Mouse (Mus musculus): ENCODE measurements around the gene Scd4.

Scd4 gene

DNA sequence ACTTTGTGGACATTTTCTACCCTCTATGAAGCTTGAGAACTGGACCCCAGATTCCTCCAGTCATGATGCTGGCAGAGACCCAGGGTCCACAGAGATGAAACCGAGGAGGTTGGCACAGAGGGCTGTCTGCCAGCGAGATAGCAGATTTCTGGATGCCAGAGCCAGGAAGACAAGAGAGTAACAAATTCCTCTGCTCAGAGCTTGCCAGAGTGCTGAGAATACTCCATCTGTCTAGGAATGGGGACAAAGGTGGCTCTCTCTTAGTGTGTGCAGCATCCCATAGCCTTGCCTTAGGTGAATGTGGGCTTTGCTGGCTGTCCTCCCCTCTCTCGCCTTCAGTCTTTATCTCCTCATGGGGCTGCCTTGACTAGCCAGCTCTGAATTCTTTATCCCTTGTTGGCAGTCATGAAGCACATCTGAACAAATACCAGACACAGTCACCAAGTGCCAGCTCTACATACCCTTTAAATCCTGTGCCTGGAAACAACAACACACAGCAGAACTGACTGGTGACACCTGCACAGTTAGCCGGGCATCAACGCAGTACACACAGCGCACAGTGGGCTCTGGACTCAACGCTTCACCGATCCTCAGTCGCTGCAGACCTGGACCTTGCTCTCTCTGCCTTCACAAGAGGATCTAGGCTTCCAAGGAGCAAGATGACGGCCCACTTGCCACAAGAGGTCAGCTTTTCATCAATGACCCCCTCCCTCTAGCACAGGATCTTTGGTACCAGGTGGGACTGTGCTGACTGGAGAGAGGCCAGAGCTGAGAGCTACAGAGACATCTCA is at the start of gene Scd4:
Scd4 (plus strand) TSS at position 260 of the 791 bp plus-strand sequence.
- in situ Hi-C loops (cut with MboI; ENCODE audit: low sequenced_read_pairs) = no loop called here

DNA sequence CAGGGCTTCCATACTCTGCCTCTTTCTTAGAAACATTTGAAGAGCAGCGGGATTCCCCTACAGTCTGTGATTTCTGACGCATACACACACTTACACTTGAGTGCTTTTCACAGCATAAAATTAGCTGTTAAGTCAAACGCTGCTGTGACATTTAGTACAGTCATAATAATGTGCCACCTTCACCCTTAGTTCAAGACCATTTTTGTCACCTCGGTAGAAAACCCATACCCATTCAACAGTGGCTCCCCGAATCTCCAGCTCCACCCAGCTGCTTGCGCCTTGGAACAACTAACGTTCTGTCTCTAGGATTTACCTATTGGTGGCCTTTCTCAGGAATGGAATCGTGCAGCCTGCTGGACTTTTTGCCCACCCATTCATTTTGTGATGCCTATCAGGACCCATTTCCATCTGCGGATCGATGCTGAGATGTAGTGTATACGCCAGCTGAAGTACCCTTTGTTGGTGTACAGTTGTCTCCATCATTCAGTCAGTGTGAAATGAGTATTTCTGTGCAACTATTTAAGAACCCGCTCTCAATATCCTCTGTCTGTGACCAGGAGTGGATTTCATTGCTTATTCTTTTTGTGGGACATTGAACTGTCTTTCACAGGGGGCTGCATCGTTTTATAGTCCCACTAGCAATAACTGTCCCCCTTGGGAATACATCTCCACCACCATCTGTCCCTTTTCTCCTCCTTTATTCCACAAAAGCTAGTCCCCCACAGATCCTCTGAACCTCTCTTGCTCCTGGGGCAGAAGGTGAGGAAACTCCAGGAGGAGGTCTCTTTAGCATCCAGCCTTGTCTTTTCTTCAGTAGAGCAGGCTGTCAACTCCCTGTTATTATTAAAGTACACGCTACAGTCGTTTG is 49.5 kb upstream of the Scd4 start:
- in situ Hi-C loops (cut with MboI; ENCODE audit: low sequenced_read_pairs) = no loop called here

DNA sequence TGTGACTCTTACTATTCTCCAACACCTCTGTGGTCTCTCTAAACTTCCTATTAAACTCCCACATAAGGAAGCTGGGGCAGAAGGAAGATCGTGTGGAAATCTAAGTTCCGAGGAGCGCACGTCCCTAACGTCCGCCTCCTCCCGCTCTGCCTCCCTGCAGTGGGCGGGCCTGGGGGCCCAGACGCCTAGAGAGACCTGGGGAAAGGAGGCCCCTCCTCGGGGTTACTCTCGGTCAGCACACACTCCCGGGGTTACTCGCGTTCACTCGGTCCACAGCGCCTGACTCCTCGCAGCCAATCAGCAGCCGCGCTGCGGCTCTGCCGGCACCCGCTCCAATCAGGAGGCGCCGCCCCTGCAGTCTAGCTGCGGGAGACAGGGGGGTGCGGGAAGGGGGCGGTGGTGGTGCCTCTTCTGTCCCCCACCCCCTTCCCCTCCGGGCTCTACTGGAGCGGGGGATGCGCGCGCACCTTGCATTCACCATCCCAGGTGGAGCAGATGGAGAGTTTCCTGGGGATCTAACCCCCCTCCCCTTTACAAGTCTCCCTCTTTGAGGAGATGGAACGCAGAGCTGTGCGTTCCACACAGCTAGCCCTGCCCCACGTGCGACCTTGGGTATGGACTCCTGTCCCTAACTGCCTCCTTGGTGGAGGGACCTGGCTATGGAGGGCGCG is 48.7 kb upstream of the Scd4 start:
- in situ Hi-C loops (cut with MboI; ENCODE audit: low sequenced_read_pairs) = no loop called here

DNA sequence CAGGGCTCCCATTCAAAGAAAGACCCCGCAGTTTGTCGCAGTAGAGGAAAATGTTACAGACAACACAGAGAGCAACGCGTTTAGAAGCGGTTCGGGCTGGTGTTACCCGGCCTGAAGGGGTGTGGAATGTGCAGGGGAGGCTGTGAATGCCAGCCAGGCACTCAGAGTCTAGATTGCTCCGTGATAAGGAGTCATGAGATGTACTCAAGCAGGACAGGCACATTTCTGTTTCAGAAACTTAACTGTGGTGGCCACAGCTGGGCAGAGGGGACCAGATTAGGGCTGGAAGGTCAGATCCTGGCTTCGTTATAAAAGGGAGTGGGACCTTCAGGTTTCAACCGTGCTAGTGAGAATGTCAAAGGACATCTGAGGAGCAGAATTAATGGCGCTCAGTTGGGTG is 48.2 kb upstream of the Scd4 start:
- in situ Hi-C loops (cut with MboI; ENCODE audit: low sequenced_read_pairs) = no loop called here

DNA sequence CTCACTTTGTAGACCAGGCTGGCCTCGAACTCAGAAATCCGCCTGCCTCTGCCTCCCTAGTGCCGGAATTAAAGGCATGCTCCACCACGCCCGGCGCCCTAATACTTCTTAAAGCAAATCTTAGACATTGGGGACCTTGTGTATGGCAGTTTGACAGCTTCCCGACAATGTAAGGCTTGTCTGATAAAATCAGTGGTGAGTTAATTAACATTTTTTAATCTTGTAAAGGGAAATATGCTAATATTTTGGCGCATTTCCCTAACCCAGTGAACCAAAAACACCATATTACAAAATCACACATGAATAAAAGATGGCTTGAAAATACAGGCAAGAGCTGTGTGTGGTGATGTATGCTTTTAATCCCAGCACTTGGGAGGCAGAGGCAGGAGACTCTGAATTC is 47.3 kb upstream of the Scd4 start:
- in situ Hi-C loops (cut with MboI; ENCODE audit: low sequenced_read_pairs) = no loop called here

DNA sequence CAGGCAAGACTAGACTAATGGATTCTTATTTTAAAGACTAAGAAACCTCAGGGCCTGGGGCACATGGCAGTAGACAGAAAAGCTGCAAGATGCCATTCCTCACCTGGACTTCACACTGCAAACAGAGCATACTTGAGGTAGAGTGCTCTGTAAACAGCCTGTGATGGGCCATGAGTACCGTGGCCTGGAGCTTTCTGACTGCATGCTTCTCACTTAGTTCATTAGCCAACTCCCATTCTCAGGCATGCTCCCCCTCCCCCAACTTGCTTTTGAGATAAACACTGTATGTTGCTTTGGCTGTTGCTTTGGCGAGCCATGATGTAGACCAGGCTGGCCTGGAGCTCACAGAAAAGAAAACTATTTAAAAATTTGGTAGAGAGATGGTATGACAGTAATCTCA is 46.8 kb upstream of the Scd4 start:
- in situ Hi-C loops (cut with MboI; ENCODE audit: low sequenced_read_pairs) = no loop called here

DNA sequence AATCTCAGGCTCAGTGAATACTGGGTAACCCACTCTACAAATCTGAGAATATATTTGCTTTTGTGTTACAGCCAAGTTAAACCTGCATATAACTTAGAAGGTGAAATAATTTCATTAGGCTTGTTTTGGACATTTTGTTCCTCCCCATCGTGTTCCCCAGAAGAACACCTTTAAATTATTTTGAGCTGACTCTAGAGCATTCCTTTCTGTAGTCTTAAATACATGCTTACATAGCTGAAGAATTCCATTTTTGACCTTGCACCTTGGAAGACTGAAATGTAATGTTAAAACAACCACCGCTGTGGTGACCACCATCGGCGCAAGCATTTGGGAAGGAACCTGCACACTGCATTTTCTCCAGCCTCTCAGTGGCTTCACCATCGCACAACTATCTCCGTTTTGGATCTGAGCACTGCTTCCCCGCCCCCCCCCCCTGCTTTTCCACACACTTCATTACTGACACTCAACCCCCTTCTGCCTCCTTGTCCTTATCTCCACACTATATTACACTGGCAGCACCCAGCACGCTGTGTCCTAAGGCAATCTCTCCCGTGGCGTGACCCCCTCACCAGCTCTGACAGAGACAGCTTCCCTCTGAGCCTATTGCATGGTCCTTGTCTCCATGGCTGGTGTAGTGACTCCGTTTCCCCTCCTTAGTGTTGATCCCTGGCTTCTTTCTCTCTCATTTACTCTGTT is 45.3 kb upstream of the Scd4 start:
- in situ Hi-C loops (cut with MboI; ENCODE audit: low sequenced_read_pairs) = no loop called here

DNA sequence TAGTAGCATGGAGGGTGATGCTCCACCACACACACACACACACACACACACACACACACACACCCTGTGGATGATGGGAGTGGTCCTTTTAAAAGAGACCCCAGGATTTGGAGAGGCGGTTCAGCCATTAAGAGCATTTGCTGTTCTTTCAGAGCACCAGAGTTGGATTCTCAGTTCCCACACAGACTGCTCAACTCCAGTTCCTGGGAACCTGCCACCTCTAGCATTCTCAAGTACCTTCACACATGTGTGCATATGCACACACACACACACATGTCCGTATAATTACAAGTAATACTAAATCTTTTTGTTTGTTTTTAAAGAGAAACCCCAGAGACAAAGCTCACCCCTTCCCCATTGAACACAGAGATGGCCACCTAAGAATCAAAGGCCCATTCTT is 40.8 kb upstream of the Scd4 start:
- in situ Hi-C loops (cut with MboI; ENCODE audit: low sequenced_read_pairs) = loop anchor here (10.0 kb wide), 1 partner anchor 47 kb away; no protein-coding TSS in a partner anchor

DNA sequence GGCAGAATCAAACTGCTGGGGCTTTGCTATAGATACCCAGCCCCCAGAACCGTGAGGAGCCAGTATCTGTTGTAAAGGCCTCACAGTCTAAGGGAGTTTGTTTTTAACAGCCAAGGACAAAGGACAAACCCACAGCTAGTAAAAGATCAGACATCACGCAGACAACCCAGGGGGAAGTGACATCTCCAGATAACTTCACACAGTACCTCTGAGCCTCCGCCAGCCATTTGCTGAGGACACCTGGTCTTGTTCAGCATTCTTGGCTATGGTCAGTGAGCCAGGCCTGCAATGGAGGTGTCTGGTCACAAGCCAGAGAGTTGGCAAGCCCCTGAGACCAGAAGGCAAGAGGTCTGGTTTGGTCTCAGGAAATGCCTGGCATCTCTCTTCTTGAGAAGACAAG is 40.4 kb upstream of the Scd4 start:
- in situ Hi-C loops (cut with MboI; ENCODE audit: low sequenced_read_pairs) = loop anchor here (10.0 kb wide), 1 partner anchor 48 kb away; no protein-coding TSS in a partner anchor

DNA sequence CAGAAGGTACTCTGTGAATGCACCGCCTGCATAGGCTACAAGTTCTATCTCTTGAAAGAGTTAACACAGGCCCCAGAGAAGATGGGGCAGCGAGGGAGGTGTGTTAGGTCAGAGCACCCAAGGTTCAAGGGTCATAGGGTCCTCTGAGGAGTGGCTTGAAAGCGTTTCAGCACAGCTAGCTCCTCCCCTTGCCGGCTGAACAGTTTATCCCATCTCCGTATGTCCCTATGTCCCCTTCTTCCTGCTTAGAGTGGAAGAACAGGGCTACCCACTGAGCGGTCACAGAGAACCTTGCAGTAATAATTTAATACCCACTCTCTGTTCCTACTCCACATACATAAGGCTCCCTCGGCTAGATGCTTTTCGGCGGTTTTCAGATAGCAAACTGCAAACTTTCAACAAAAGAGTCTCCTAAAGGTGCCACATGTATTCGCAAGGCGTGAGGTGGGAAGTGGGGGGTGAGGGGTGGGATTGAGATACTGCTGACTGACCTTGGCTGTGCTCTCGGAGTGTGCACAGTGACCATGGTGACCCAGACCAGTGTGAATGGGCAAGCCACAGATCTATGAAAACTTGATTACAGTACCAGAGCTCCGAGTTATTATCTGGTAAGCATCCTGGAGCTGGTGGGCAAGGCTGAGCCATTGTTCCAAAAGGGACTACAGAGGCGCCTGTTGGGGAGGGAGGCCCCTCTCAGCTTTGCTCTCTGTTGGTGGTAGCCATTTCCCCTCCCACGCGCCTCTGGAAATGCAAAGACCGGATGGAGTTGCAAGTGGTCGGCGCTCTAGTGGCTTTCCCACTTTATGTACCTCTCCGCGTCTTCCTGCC is 39.7 kb upstream of the Scd4 start, which contains the start of gene Scd2:
Scd2 (plus strand) TSS at position 734 of the 828 bp plus-strand sequence.
- in situ Hi-C loops (cut with MboI; ENCODE audit: low sequenced_read_pairs) = loop anchor here (10.0 kb wide), 1 partner anchor 48 kb away; no protein-coding TSS in a partner anchor

DNA sequence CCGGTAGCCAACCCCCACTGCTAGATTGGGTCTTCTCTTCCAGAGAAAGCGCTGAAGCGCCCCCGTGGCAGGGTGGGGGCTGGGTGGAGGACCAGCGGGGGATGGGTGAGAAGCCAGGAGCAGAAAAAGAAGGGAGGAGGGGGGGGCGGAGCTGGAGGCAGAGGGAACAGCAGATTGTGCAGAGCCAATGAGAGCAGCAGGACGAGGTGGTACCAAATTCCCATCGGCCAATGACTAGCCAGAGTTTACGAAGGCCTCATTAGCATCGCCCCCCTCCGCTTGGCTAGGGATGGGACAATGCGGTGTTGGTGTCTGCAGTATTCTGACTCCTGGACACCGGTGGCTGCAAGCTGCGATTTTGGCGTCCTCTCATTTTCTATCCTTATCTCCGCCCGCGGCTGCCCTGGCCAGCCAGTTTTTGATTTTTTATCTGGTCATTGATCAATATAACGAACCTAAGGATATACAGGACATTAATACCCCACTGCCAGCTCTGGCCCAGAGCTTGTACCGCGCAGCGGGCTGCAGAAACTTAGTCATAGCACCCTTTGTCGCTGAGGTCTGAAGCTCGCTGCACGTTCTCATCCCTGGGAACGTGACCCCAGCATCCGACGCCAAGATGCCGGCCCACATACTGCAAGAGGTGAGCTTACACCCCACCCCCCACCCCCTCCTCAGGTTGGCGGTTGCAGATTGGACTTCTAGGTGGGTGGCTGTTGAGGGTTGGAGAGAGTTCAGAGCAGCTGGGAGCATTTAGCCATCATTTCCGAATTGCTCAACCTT is 38.9 kb upstream of the Scd4 start:
- in situ Hi-C loops (cut with MboI; ENCODE audit: low sequenced_read_pairs) = loop anchor here (10.0 kb wide), 1 partner anchor 49 kb away; no protein-coding TSS in a partner anchor

DNA sequence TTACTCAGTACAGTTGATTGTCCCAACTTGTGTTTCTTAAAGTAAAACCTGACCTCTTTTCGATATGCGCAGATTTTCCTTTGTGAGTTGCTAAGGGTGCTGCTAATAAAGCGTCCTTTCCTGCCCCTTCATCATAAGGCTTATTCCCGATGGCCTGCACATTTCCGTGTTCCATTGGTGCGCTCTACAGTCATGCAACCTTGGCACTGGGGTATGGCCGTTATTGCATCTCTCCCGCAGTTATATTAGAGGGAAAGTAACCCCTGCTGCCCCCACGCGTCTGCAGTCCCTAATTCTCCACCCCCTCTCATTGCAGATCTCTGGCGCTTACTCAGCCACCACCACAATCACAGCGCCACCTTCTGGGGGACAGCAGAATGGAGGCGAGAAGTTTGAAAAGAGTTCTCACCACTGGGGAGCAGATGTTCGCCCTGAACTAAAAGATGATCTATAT is 38.3 kb upstream of the Scd4 start:
- in situ Hi-C loops (cut with MboI; ENCODE audit: low sequenced_read_pairs) = loop anchor here (10.0 kb wide), 1 partner anchor 50 kb away; no protein-coding TSS in a partner anchor

DNA sequence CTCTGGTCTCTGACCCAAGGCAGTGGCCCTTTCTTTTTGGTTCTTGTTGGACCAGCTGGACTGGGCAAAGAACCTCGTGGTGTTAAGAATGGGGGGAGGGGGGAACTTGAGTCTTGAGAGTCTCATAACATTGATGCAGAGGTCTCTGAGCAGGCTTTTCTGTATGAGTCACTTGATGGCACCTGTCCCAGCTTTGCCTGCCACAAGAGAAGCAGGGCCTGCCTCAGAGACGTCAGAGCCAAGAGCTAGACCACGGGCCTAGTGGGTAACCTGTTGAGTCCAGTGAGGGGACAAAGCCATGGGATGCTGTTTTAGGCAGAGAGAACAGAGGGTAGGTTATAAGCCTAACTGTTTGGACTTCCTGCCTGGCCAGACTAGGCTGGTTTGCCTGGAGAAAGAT is 37.6 kb upstream of the Scd4 start:
- in situ Hi-C loops (cut with MboI; ENCODE audit: low sequenced_read_pairs) = loop anchor here (10.0 kb wide), 1 partner anchor 50 kb away; no protein-coding TSS in a partner anchor

DNA sequence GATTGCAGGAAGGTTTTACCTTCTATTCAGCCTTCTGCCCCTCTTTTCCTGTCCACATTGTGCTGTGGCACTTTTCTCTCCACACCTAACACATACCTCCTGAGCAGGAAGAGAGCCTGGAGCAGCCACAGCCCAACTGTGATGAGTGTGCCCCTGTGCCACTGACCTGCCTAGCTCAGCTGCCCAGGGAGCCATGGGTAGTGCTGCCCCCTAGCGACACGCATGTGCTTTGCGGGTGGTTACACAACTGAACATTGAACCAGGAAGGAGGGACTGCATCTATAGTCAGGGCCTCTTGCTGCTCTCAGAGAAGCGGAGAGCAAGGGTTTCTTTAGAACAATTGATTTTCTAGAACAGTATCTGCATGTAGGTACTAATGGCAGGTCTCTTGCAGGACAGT is 37.2 kb upstream of the Scd4 start:
- in situ Hi-C loops (cut with MboI; ENCODE audit: low sequenced_read_pairs) = loop anchor here (10.0 kb wide), 1 partner anchor 51 kb away; no protein-coding TSS in a partner anchor

DNA sequence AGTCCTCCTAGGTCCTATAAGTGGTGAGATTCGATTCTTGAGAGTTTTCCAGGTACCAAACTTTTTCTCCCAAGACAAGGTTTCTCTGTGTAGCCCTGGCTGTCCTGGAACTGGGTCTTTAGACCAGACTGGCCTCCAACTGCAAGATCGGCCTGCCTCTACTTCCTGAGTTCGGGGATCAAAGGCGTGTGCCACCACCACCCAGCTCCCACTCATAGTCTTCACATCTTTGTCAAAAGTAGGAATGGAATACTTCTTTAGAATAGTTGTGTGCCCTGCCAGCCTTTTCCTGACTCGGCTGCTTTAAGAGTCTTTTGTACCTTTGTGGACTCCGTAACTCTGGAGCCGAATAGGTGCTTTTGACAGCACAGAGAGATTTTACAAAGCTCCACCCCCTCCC is 36.7 kb upstream of the Scd4 start:
- in situ Hi-C loops (cut with MboI; ENCODE audit: low sequenced_read_pairs) = loop anchor here (10.0 kb wide), 1 partner anchor 51 kb away; no protein-coding TSS in a partner anchor

DNA sequence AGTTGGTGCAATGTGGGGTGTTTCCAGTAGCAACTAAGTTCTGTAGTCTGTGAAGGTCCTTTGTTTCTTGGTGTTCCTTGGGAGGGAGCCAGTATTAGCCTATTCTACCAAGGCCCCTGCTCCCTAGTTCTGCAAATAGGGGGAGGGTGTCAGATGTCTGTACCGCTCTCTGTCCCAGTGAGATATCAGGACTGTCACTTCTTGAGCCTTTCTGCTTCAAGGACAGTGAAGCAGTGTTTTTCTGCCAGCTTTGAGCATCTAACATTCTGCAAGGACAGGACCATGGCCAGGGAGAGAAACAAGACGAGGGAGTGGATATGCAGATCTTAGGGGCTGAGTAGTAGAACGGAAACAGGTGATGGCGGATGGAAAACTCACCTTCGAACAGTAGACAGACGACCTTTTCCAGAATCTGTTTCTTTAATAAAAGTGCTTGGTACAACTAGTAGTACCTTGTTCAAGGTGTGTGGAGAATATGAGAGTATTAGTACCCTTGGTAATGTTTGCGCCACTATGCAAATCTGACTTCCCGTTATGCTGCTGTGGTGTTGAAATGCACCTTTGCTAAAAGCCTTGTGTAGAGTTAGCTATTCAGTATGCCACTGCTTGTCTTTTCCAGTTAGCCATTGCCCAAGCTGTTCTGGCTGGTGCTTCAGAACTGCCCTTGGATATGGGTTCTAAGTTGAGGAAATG is 35.7 kb upstream of the Scd4 start:
- in situ Hi-C loops (cut with MboI; ENCODE audit: low sequenced_read_pairs) = loop anchor here (10.0 kb wide), 1 partner anchor 52 kb away; no protein-coding TSS in a partner anchor

DNA sequence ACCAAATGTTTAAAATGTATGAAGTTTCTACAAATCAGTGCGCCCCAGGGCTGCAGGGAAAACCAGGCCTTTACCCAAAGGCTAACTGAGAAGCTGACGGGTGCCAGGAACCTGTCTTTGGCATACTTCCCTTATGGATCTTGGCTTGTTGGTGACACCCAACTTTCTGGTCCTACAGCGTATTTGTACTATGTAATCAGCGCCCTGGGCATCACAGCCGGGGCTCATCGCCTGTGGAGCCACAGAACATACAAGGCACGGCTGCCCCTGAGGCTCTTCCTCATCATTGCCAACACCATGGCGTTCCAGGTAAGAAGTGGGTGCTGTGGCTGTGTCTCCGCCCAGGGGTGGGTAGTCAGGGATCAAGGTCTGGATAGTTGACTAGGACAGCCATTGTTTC is 35.0 kb upstream of the Scd4 start:
- in situ Hi-C loops (cut with MboI; ENCODE audit: low sequenced_read_pairs) = loop anchor here (10.0 kb wide), 1 partner anchor 53 kb away; no protein-coding TSS in a partner anchor

DNA sequence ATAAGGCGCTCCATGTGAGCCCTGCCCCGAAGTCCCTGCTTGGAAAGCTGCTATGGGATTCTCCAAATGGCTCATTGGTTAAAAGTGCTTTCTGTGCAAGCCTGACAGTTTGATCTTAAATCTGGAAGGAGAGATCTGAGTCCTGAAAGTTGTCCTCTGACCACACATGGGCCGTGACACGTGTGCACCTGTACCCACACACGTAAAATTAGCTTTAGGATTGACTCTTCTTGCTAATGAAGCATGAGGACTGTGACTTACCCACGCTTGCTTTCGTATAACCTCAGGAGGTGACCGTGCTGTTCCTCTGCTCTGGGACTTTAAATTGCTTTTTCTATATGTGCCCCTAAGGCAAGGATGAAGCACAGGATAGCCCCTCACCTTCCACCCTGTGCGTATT is 33.8 kb upstream of the Scd4 start:
- in situ Hi-C loops (cut with MboI; ENCODE audit: low sequenced_read_pairs) = loop anchor here (10.0 kb wide), 1 partner anchor 54 kb away; no protein-coding TSS in a partner anchor

Data from CH12F3 (cell line).